Mouse (Mus musculus): ENCODE results near the gene Cd55. TPM values are rescaled to one million over a fixed set of nuclear protein-coding genes. Genes with fewer than 3 reads are reported as not detected.
"Not testable (repeated sequence)": the region's sequence is repeated elsewhere in the genome, so short reads cannot be mapped to it uniquely, and the experiment has no call there.

Gene Cd55
- polyA plus RNA-seq, 1 experiment from 2014 or later: 12.7 TPM

- Histone ChIP-seq H3K36me3 (no peaks in the 10 kb centered on the region), H3K4me1 (no peaks in the 10 kb centered on the region), H3K4me3 (replicated peaks) (no peak overlapping the region), H3K4me2 (no peak overlapping the region), H3K27me3 (replicated peaks) (no peaks in the 10 kb centered on the region), H3K9ac (replicated peaks) (no peak overlapping the region), H3K9me3 (replicated peaks) (no peaks in the 10 kb centered on the region), H3K27ac (replicated peaks) (no peak overlapping the region)
- 84% methylated on average over 6 of the region's 6 CpGs for WGBS
- no peak for ATAC-seq (ENCODE audit: low FRiP score)
Observed at GRCm38 (mm10) chr1:130474936-130475335, 12.4 kb upstream of the Cd55 start.

GRCm38 (mm10) chr1:130474226-130474625, 11.7 kb upstream of the Cd55 start:
- Histone ChIP-seq H3K4me1 (no peaks in the 10 kb centered on the region), H3K9me3 (replicated peaks) (no peaks in the 10 kb centered on the region), H3K4me3 (replicated peaks) (no peak overlapping the region), H3K27me3 (replicated peaks) (no peaks in the 10 kb centered on the region), H3K27ac (replicated peaks) (no peak overlapping the region), H3K4me2 (no peak overlapping the region), H3K36me3 (no peaks in the 10 kb centered on the region), H3K9ac (replicated peaks) (no peak overlapping the region)
- 20% methylated on average over 1 of the region's 1 CpGs for WGBS
- ATAC-seq (ENCODE audit: low FRiP score): no peak

GRCm38 (mm10) chr1:130470074-130470473, 7.5 kb upstream of the Cd55 start:
- WGBS: 86% methylated on average over 4 of the region's 4 CpGs
- H3K9me3 ChIP-seq (replicated peaks): no peaks in the 10 kb centered on the region
- no peak overlapping the region for H3K9ac ChIP-seq (replicated peaks)
- H3K4me2 ChIP-seq: no peak overlapping the region
- no peaks in the 10 kb centered on the region for H3K4me1 ChIP-seq
- no peak overlapping the region for H3K4me3 ChIP-seq (replicated peaks)
- no peaks in the 10 kb centered on the region for H3K36me3 ChIP-seq
- no peak overlapping the region for H3K27ac ChIP-seq (replicated peaks)
- H3K27me3 ChIP-seq (replicated peaks): no peaks in the 10 kb centered on the region
- no peak for ATAC-seq (ENCODE audit: low FRiP score)

- H3K27me3 ChIP-seq (replicated peaks): no peaks in the 10 kb centered on the region
- no peaks in the 10 kb centered on the region for H3K9me3 ChIP-seq (replicated peaks)
- WGBS: 66% methylated on average over 2 of the region's 2 CpGs
- no peak overlapping the region for H3K4me2 ChIP-seq
- H3K9ac ChIP-seq (replicated peaks): no peak overlapping the region
- no peaks in the 10 kb centered on the region for H3K36me3 ChIP-seq
- no peak overlapping the region for H3K27ac ChIP-seq (replicated peaks)
- no peak for ATAC-seq (ENCODE audit: low FRiP score)
- peaks cover 6% of the 10 kb centered on the region; the same call in 1 of the 2 replicates for H3K4me1 ChIP-seq
- H3K4me3 ChIP-seq (replicated peaks): no peak overlapping the region
Observed at GRCm38 (mm10) chr1:130467453-130467852, 4.9 kb upstream of the Cd55 start.

- H3K27me3 ChIP-seq (replicated peaks): no peaks in the 10 kb centered on the region
- H3K9ac ChIP-seq (replicated peaks): no peak overlapping the region
- no peak for ATAC-seq (ENCODE audit: low FRiP score)
- peaks cover 8% of the 10 kb centered on the region; the same call in 1 of the 2 replicates for H3K4me1 ChIP-seq
- no peak overlapping the region for H3K27ac ChIP-seq (replicated peaks)
- no peaks in the 10 kb centered on the region for H3K36me3 ChIP-seq
- H3K4me3 ChIP-seq (replicated peaks): no peak overlapping the region
- H3K4me2 ChIP-seq: no peak overlapping the region
- H3K9me3 ChIP-seq (replicated peaks): no peaks in the 10 kb centered on the region
Observed at GRCm38 (mm10) chr1:130464173-130464572, 1.6 kb upstream of the Cd55 start.

- H3K4me3 ChIP-seq (replicated peaks): peak overlapping the region; percentile 75
- ATAC-seq (ENCODE audit: low FRiP score): peak; percentile 92
- peaks cover 8% of the 10 kb centered on the region; the same call in 1 of the 2 replicates for H3K4me1 ChIP-seq
- H3K27ac ChIP-seq (replicated peaks): peak overlapping the region; percentile 83
- no peaks in the 10 kb centered on the region for H3K27me3 ChIP-seq (replicated peaks)
- H3K9me3 ChIP-seq (replicated peaks): no peaks in the 10 kb centered on the region
- WGBS: 8% methylated on average over 4 of the region's 4 CpGs
- H3K4me2 ChIP-seq: peak overlapping the region; percentile 87
- no peaks in the 10 kb centered on the region for H3K36me3 ChIP-seq
- H3K9ac ChIP-seq (replicated peaks): peak overlapping the region; percentile 75
Observed at GRCm38 (mm10) chr1:130462867-130463266, 323 bp upstream of the Cd55 start.

GRCm38 (mm10) chr1:130455111-130455510, 7.4 kb downstream of the Cd55 start:
- Histone ChIP-seq H3K27me3 (replicated peaks) (no peaks in the 10 kb centered on the region), H3K4me3 (replicated peaks) (no peak overlapping the region), H3K4me2 (no peak overlapping the region), H3K36me3 (no peaks in the 10 kb centered on the region), H3K27ac (replicated peaks) (no peak overlapping the region), H3K4me1 (no peaks in the 10 kb centered on the region), H3K9ac (replicated peaks) (no peak overlapping the region), H3K9me3 (replicated peaks) (no peaks in the 10 kb centered on the region)
- 94% methylated on average over 2 of the region's 2 CpGs for WGBS
- no peak for ATAC-seq (ENCODE audit: low FRiP score)

GRCm38 (mm10) chr1:130442930-130443329, 19.6 kb downstream of the Cd55 start:
- not testable (repeated sequence) for H3K36me3 ChIP-seq
- 90% methylated on average over 1 of the region's 1 CpGs for WGBS

GRCm38 (mm10) chr1:130430920-130431319, 31.6 kb downstream of the Cd55 start:
- no peak overlapping the region for H3K27ac ChIP-seq (replicated peaks)
- H3K4me3 ChIP-seq (replicated peaks): no peak overlapping the region
- no peaks in the 10 kb centered on the region for H3K9me3 ChIP-seq (replicated peaks)
- ATAC-seq (ENCODE audit: low FRiP score): no peak
- H3K27me3 ChIP-seq (replicated peaks): no peaks in the 10 kb centered on the region
- 81% methylated on average over 4 of the region's 4 CpGs for WGBS
- H3K4me2 ChIP-seq: no peak overlapping the region
- H3K4me1 ChIP-seq: no peaks in the 10 kb centered on the region
- H3K36me3 ChIP-seq: no peaks in the 10 kb centered on the region
- H3K9ac ChIP-seq (replicated peaks): no peak overlapping the region

More at GRCm38 (mm10) chr1:130442930-130443329, 19.6 kb downstream of the Cd55 start:
- not testable (repeated sequence) for H3K27ac ChIP-seq (replicated peaks); H3K4me1 ChIP-seq; H3K9ac ChIP-seq (replicated peaks); H3K27me3 ChIP-seq (replicated peaks); ATAC-seq (ENCODE audit: low FRiP score); H3K4me3 ChIP-seq (replicated peaks); H3K4me2 ChIP-seq; H3K9me3 ChIP-seq (replicated peaks)

- H3K27me3 ChIP-seq (replicated peaks); H3K4me1 ChIP-seq; H3K36me3 ChIP-seq; H3K9me3 ChIP-seq (replicated peaks); H3K4me2 ChIP-seq; ATAC-seq (ENCODE audit: low FRiP score); H3K27ac ChIP-seq (replicated peaks); H3K9ac ChIP-seq (replicated peaks); H3K4me3 ChIP-seq (replicated peaks): not testable (repeated sequence)
Observed at GRCm38 (mm10) chr1:130428667-130429066, 33.9 kb downstream of the Cd55 start.

- not testable (repeated sequence) for H3K36me3 ChIP-seq; H3K4me3 ChIP-seq (replicated peaks); H3K4me1 ChIP-seq; H3K9me3 ChIP-seq (replicated peaks); H3K27me3 ChIP-seq (replicated peaks); H3K9ac ChIP-seq (replicated peaks); H3K27ac ChIP-seq (replicated peaks); ATAC-seq (ENCODE audit: low FRiP score); H3K4me2 ChIP-seq
- WGBS: 61% methylated on average over 3 of the region's 3 CpGs
Observed at GRCm38 (mm10) chr1:130427175-130427853, 35.2 kb downstream of the Cd55 start.

GRCm38 (mm10) chr1:130422664-130423111, 39.9 kb downstream of the Cd55 start, which contains the start of gene Cd55b:
TSS of gene Cd55b (minus strand) at chr1:130423009.
- no peak within 1 kb of the TSS for H3K4me3 ChIP-seq (replicated peaks)
- ATAC-seq (ENCODE audit: low FRiP score): 0 out of 2 replicates have a peak, but pooled peaks have one; percentile 28
- H3K4me2 ChIP-seq: no peak within 1 kb of the TSS
- no peak within 1 kb of the TSS for H3K9ac ChIP-seq (replicated peaks)
- H3K27me3 ChIP-seq (replicated peaks): no peaks in the 10 kb centered on the region
- no peaks in the 10 kb centered on the region for H3K36me3 ChIP-seq
- no peaks in the 10 kb centered on the region for H3K9me3 ChIP-seq (replicated peaks)
- WGBS: 56% methylated on average over 18 of the region's 18 CpGs
- H3K4me1 ChIP-seq: no peaks in the 10 kb centered on the region
- no peak within 1 kb of the TSS for H3K27ac ChIP-seq (replicated peaks)

All from neural tube, embryonic 15.5 days (tissue).